Mouse (Mus musculus) hindbrain, embryonic 10.5 days (tissue): ENCODE data around the gene Magi2. TPM values are rescaled to one million over a fixed set of nuclear protein-coding genes. Genes with fewer than 3 reads are reported as not detected.

Experiments
- DNase-seq: peaks from one replicate; pipeline ENCODE4 v3.0.0-alpha.2; 2017; ENCODE audit warnings: low spot score
- H3K27ac ChIP-seq: fragments of 300-500 bp; sonication (generic); 2 replicates; pipeline ENCODE4 v1.5.1; 2016; ENCODE audit warnings: mild to moderate bottlenecking, moderate library complexity
- H3K27me3 ChIP-seq: fragments of 300-500 bp; sonication (generic); 2 replicates; pipeline ENCODE4 v1.6.1; 2016; ENCODE audit warnings: mild to moderate bottlenecking; ENCODE audit not compliant: poor library complexity, insufficient read depth, severe bottlenecking
- H3K36me3 ChIP-seq: fragments of 300-500 bp; sonication (generic); 2 replicates; pipeline ENCODE4 v1.6.1; 2016; ENCODE audit warnings: mild to moderate bottlenecking, moderate library complexity
- H3K4me1 ChIP-seq: fragments of 300-500 bp; sonication (generic); replicated peaks from 2 replicates; pipeline ENCODE4 v1.6.1; 2016; ENCODE audit warnings: mild to moderate bottlenecking
- H3K4me3 ChIP-seq: fragments of 300-500 bp; sonication (generic); 2 replicates; pipeline ENCODE4 v1.5.1; 2016; ENCODE audit warnings: mild to moderate bottlenecking, moderate library complexity
- H3K9me3 ChIP-seq: fragments of 300-500 bp; sonication (generic); 2 replicates; pipeline ENCODE4 v1.6.1; 2016; ENCODE audit warnings: mild to moderate bottlenecking, moderate library complexity
- WGBS: fragments of 180-500 bp; shearing (Covaris S2); methylation state at CpG from one replicate; pipeline ENCODE4 v1.1.7; 2016; 5-methylcytosine and 5-hydroxymethylcytosine counted together
- polyA plus RNA-seq: library from polyadenylated mRNA; unstranded; fragments of >200 nt; fragmentation: Nextera tagmentation; extraction: Ambion mirVana; gene quantifications from 2 replicates; pipeline ENCODE4 v1.2.1, GENCODE M21; 2016

The Magi2 gene
- polyA plus RNA-seq, 1 experiment from 2014 or later, result 9.9 TPM

DNA sequence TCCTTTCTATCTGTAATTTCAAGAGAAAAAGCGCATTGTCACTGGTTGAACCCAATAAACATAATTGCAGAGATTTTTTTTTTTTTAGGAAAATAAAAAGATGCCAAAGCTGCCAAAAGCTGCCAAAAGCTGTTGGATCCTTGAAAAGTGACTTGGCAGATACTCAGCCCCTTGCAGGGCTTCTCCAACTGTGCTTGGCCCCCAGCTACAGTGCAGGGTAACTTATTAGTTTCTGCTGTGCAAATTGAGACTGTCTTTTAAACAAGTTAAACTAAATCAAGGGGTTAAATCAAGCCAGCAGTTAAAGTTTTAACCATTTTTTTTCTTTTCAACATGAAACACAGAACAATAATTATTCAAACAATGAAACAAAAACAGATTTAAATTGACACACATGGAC lies 407.1 kb downstream of the Magi2 start:
- Histone ChIP-seq H3K9me3 (no peaks in the 10 kb centered on the region), H3K36me3 (no peaks in the 10 kb centered on the region), H3K27me3 (no peaks in the 10 kb centered on the region), H3K27ac (no peak overlapping the region), H3K4me1 (no peaks in the 10 kb centered on the region), H3K4me3 (no peak overlapping the region)
- 100% methylated on average over 1 of the region's 1 CpGs for WGBS
- no peak for DNase-seq

DNA sequence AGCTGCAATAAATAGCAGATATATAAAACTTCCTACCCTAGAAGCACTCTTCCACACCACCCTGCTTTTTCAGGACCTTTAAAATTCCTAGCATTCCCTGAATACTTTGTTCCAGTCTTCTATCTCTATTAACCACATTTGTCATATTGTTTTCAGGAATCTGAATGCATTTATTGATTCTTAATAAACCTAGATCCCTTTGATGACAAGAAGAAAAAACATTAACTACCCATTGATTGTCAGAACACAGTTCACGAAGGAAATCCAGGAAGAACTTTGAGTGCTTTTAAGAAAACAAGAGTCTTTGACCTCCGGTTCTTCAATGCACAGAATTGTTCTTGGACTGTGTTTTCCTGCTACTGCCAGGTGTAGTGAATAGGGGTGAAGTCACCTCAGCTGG lies 411.0 kb downstream of the Magi2 start:
- Histone ChIP-seq H3K4me1 (no peaks in the 10 kb centered on the region), H3K27ac (no peak overlapping the region), H3K36me3 (no peaks in the 10 kb centered on the region), H3K27me3 (no peaks in the 10 kb centered on the region), H3K9me3 (no peaks in the 10 kb centered on the region), H3K4me3 (no peak overlapping the region)
- WGBS, result 59% methylated on average over 2 of the region's 2 CpGs
- no peak for DNase-seq

DNA sequence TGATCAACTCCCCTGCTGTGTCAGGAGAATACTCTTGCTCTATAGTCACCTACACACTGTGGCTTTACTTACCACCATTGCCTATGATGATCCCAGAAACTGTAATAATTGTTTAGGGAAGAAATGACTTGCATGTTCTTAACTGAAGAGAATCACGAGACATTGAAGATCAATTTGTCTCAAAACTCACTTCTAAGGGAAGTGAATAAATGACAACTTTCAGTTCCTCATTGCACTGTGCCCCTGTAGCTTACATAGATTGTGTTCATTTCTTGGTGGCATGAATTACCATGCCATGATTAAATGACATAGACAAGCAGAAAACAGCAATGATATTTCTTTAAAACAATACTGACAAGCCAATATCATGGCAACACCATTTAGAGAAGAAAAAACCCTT lies 429.1 kb downstream of the Magi2 start:
- Histone ChIP-seq H3K27ac (no peak overlapping the region), H3K36me3 (no peaks in the 10 kb centered on the region), H3K9me3 (no peaks in the 10 kb centered on the region), H3K4me1 (no peaks in the 10 kb centered on the region), H3K27me3 (no peaks in the 10 kb centered on the region), H3K4me3 (no peak overlapping the region)
- WGBS, result 85% methylated on average over 1 of the region's 1 CpGs
- no peak for DNase-seq

GRCm38 (mm10) chr5:19666416-19666815 lies 439.6 kb downstream of the Magi2 start:
- H3K9me3 ChIP-seq, result no peaks in the 10 kb centered on the region
- DNase-seq, result no peak
- 86% methylated on average over 5 of the region's 5 CpGs for WGBS

GRCm38 (mm10) chr5:19717296-19717695 lies 490.5 kb downstream of the Magi2 start:
- H3K9me3 ChIP-seq, result no peaks in the 10 kb centered on the region
- no peaks in the 10 kb centered on the region for H3K27me3 ChIP-seq
- H3K27ac ChIP-seq, result no peak overlapping the region
- 88% methylated on average over 2 of the region's 2 CpGs for WGBS
- H3K4me3 ChIP-seq, result no peak overlapping the region
- no peak for DNase-seq
- no peaks in the 10 kb centered on the region for H3K36me3 ChIP-seq
- H3K4me1 ChIP-seq, result no peaks in the 10 kb centered on the region

More at GRCm38 (mm10) chr5:19666416-19666815, 439.6 kb downstream of the Magi2 start:
- Histone ChIP-seq H3K27ac (no peak overlapping the region), H3K27me3 (no peaks in the 10 kb centered on the region), H3K36me3 (no peaks in the 10 kb centered on the region), H3K4me3 (no peak overlapping the region), H3K4me1 (no peaks in the 10 kb centered on the region)

GRCm38 (mm10) chr5:19726277-19726676 lies 499.4 kb downstream of the Magi2 start:
- DNase-seq, result no peak
- H3K27ac ChIP-seq, result no peak overlapping the region
- H3K36me3 ChIP-seq, result no peaks in the 10 kb centered on the region
- H3K27me3 ChIP-seq, result no peaks in the 10 kb centered on the region
- H3K4me3 ChIP-seq, result no peak overlapping the region
- H3K9me3 ChIP-seq, result no peaks in the 10 kb centered on the region
- no peaks in the 10 kb centered on the region for H3K4me1 ChIP-seq

- no peak overlapping the region for H3K4me3 ChIP-seq
- no peaks in the 10 kb centered on the region for H3K27me3 ChIP-seq
- whole genome bisulfite sequencing, result 95% methylated on average over 2 of the region's 2 CpGs
- H3K4me1 ChIP-seq, result peaks cover 21% of the 10 kb centered on the region
- no peak overlapping the region for H3K27ac ChIP-seq
- H3K9me3 ChIP-seq, result no peaks in the 10 kb centered on the region
- H3K36me3 ChIP-seq, result no peaks in the 10 kb centered on the region
- no peak for DNase-seq
These were observed 518.5 kb downstream of the Magi2 start for GRCm38 (mm10) chr5:19745376-19745775.

- WGBS, result 47% methylated on average over 6 of the region's 6 CpGs
- H3K36me3 ChIP-seq, result no peaks in the 10 kb centered on the region
These were observed 519.1 kb downstream of the Magi2 start for GRCm38 (mm10) chr5:19745916-19746315.

GRCm38 (mm10) chr5:19746865-19747514 lies 520.2 kb downstream of the Magi2 start:
- H3K27me3 ChIP-seq, result no peaks in the 10 kb centered on the region
- H3K27ac ChIP-seq, result no peak overlapping the region; the same call in 1 of the 2 replicates
- H3K9me3 ChIP-seq, result no peaks in the 10 kb centered on the region
- 62% methylated on average over 12 of the region's 12 CpGs for WGBS
- H3K36me3 ChIP-seq, result no peaks in the 10 kb centered on the region
- H3K4me1 ChIP-seq, result peaks cover 21% of the 10 kb centered on the region
- no peak overlapping the region for H3K4me3 ChIP-seq
- no peak for DNase-seq

More at GRCm38 (mm10) chr5:19745916-19746315, 519.1 kb downstream of the Magi2 start:
- no peaks in the 10 kb centered on the region for H3K9me3 ChIP-seq
- no peak overlapping the region for H3K27ac ChIP-seq
- no peak overlapping the region for H3K4me3 ChIP-seq
- H3K27me3 ChIP-seq, result no peaks in the 10 kb centered on the region
- DNase-seq, result no peak
- peaks cover 21% of the 10 kb centered on the region for H3K4me1 ChIP-seq

DNA sequence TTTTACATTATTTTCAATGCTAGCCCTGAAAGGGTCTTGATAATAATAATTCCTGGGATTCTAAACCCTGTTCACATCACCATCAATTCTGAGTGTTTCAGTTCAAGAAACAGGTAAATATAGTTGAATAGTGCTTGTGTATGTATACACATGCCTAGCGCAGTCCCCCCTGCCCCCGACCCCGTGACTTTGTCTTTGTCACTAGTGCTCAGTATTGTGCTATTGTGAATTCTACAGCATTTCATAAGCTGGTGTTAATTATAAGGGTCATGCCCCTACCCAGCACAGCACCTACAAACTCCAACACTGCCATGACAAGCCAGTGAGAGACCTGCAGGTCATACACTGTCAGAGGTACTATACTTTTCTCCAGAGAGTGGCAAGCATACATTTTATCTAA lies 520.8 kb downstream of the Magi2 start:
- DNase-seq, result peak; percentile 5
- Histone ChIP-seq H3K9me3 (no peaks in the 10 kb centered on the region), H3K27me3 (no peaks in the 10 kb centered on the region), H3K4me3 (no peak overlapping the region), H3K4me1 (peaks cover 21% of the 10 kb centered on the region), H3K27ac (no peak overlapping the region), H3K36me3 (no peaks in the 10 kb centered on the region)
- 63% methylated on average over 3 of the region's 3 CpGs for WGBS

- no peak overlapping the region for H3K27ac ChIP-seq
- H3K9me3 ChIP-seq, result no peaks in the 10 kb centered on the region
- H3K36me3 ChIP-seq, result no peaks in the 10 kb centered on the region
- WGBS, result 90% methylated on average over 1 of the region's 1 CpGs
- DNase-seq, result no peak
- H3K4me3 ChIP-seq, result no peak overlapping the region
- H3K27me3 ChIP-seq, result no peaks in the 10 kb centered on the region
- H3K4me1 ChIP-seq, result no peaks in the 10 kb centered on the region
These were observed 552.4 kb downstream of the Magi2 start for GRCm38 (mm10) chr5:19779224-19779623.

DNA sequence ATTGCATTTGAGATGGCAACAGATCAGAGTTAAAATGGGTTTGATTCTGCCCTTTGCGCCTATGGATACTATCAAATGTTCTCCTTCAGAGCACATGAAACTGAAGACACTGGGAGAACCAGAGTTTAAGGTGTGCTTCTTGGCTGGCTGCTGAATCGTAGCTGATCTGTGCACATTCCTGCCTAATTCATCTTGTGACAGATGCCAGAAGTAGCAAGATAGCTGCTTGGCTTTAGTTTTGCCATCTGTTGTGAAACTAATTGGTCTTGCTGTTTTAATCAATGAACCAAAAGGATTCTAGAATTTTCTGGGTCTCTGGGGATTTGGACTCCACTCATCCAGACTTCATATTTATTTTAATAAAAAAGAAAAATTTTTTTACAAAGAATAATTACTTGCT lies 553.2 kb downstream of the Magi2 start:
- WGBS, result 81% methylated on average over 2 of the region's 2 CpGs
- DNase-seq, result no peak

DNA sequence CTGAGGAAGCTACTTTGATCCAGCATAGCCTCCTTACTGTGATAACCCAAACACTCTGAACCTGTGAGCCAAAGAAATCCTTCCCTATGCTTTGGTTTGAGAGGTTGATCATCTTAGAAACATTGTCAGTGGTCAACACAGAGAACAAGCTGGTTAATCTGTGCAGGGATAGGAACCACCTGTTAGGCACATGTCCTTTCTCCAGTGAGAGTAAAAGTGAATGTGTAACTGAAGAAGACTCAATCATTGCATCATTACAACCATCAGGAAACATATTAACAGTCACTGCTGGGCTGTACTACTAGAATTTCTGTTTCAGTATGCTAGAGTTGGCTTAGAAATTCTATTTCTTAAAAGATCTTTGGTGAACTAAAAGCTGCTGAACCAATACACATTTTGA lies 558.5 kb downstream of the Magi2 start:
- H3K27ac ChIP-seq, result no peak overlapping the region
- H3K4me1 ChIP-seq, result peaks cover 6% of the 10 kb centered on the region
- H3K4me3 ChIP-seq, result no peak overlapping the region
- no peak for DNase-seq
- no peaks in the 10 kb centered on the region for H3K9me3 ChIP-seq
- no peaks in the 10 kb centered on the region for H3K36me3 ChIP-seq
- H3K27me3 ChIP-seq, result no peaks in the 10 kb centered on the region

More for the DNA sequence above, 553.2 kb downstream of the Magi2 start:
- Histone ChIP-seq H3K27ac (no peak overlapping the region), H3K36me3 (no peaks in the 10 kb centered on the region), H3K9me3 (no peaks in the 10 kb centered on the region), H3K4me3 (no peak overlapping the region), H3K27me3 (no peaks in the 10 kb centered on the region), H3K4me1 (no peaks in the 10 kb centered on the region)
